Mouse (Mus musculus) kidney, embryonic 16.5 days (tissue): ENCODE results near the gene Mum1. TPM values are rescaled to one million over a fixed set of nuclear protein-coding genes. Genes with fewer than 3 reads are reported as not detected.
"Not testable (repeated sequence)": the region's sequence is repeated elsewhere in the genome, so short reads cannot be mapped to it uniquely, and the experiment has no call there.

ENCODE experiments used
- ATAC-seq: fragments of 200-750 bp; cut with Nextera tagmentation; 2 replicates; pipeline ENCODE4 v1.8.0; 2017; ENCODE audit warnings: moderate TSS enrichment; ENCODE audit not compliant: low FRiP score, low TSS enrichment
- H3K27ac ChIP-seq: fragments of 300-500 bp; sonication (generic); 2 replicates; pipeline ENCODE4 v1.5.1; 2014; ENCODE audit warnings: low read length
- H3K27me3 ChIP-seq: fragments of 300-500 bp; sonication (generic); 2 replicates; pipeline ENCODE4 v1.6.1; 2014; ENCODE audit warnings: low read length, control low read depth, mixed read lengths; ENCODE audit not compliant: insufficient read depth
- H3K36me3 ChIP-seq: fragments of 300-500 bp; sonication (generic); 2 replicates; pipeline ENCODE4 v1.6.1; 2014; ENCODE audit warnings: low read length, control low read depth, mixed read lengths; ENCODE audit not compliant: insufficient read depth
- H3K4me1 ChIP-seq: fragments of 300-500 bp; sonication (generic); 2 replicates; pipeline ENCODE4 v1.6.1; 2014; ENCODE audit warnings: low read length, control low read depth, mixed read lengths; ENCODE audit not compliant: insufficient read depth
- H3K4me2 ChIP-seq: fragments of 300-500 bp; sonication (generic); replicated peaks from 2 replicates; pipeline ENCODE4 v1.6.1; 2014; ENCODE audit warnings: low read depth, low read length
- H3K4me3 ChIP-seq: fragments of 300-500 bp; sonication (generic); 2 replicates; pipeline ENCODE4 v1.5.1; 2014; ENCODE audit warnings: mild to moderate bottlenecking, low read length
- H3K9ac ChIP-seq: fragments of 300-500 bp; sonication (generic); replicated peaks from 2 replicates; pipeline ENCODE4 v1.6.1; 2014; ENCODE audit warnings: low read length
- H3K9me3 ChIP-seq: fragments of 300-500 bp; sonication (generic); 2 replicates; pipeline ENCODE4 v1.6.1; 2016; ENCODE audit warnings: low read length, control low read depth
- WGBS: fragments of 180-500 bp; shearing (Covaris S2); extraction: QIAGEN DNeasy Blood & Tissue Kit; methylation state at CpG from one replicate; pipeline ENCODE4 v1.1.7; 2014; 5-methylcytosine and 5-hydroxymethylcytosine counted together
- polyA plus RNA-seq: library from polyadenylated mRNA; unstranded; fragments of >200 nt; fragmentation: Nextera tagmentation; extraction: Ambion mirVana; gene quantifications from 2 replicates; pipeline ENCODE4 v1.2.1, GENCODE M21; 2015

The Mum1 gene
- polyA plus RNA-seq, 1 experiment from 2014 or later: 74.6 TPM

GRCm38 (mm10) chr10:80245600-80245999 is 19.4 kb downstream of the Mum1 start:
- Histone ChIP-seq H3K27ac (no peak overlapping the region), H3K36me3 (peaks cover 37% of the 10 kb centered on the region), H3K9me3 (no peaks in the 10 kb centered on the region), H3K4me2 (no peak overlapping the region), H3K27me3 (no peaks in the 10 kb centered on the region), H3K9ac (0 out of 2 replicates have a peak overlapping the region, but pooled peaks have one; percentile 49), H3K4me1 (peaks cover 15% of the 10 kb centered on the region), H3K4me3 (no peak overlapping the region)
- 3% methylated on average over 4 of the region's 4 CpGs for WGBS
- no peak for ATAC-seq

DNA sequence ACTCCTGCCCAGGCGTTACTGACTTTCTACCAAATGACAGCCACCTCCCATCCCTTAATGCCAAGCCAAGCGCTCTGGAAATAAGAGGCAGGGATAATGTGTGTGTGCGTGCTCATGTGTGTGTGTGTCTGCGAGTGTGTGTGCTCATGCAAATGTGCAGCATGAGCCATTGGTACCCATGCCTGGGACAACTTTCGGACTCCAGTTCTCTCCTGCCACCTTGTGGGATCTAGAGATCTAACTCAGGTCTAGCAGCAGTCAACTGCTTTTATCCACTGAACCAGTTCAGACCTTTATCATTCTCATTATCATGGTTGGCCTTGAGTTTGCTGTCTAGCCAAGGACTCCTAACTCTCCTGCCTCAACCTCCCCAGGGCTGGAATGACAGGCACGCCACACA is 21.6 kb downstream of the Mum1 start:
- Histone ChIP-seq H3K9me3 (no peaks in the 10 kb centered on the region), H3K27me3 (no peaks in the 10 kb centered on the region), H3K4me2 (no peak overlapping the region), H3K36me3 (peaks cover 19% of the 10 kb centered on the region), H3K4me1 (peaks cover 17% of the 10 kb centered on the region), H3K4me3 (no peak overlapping the region), H3K9ac (no peak overlapping the region), H3K27ac (no peak overlapping the region)
- no peak for ATAC-seq
- 41% methylated on average over 6 of the region's 6 CpGs for WGBS

- not testable (repeated sequence) for H3K27me3 ChIP-seq, H3K27ac ChIP-seq, H3K9ac ChIP-seq, H3K9me3 ChIP-seq, ATAC-seq
- Histone ChIP-seq H3K4me1 (peaks cover 17% of the 10 kb centered on the region), H3K4me3 (peak overlapping the region; percentile 97), H3K36me3 (peaks cover 14% of the 10 kb centered on the region), H3K4me2 (peak overlapping the region; percentile 51)
- WGBS: 27% methylated on average over 3 of the region's 3 CpGs
Observed at GRCm38 (mm10) chr10:80248437-80248836, 22.2 kb downstream of the Mum1 start.

DNA sequence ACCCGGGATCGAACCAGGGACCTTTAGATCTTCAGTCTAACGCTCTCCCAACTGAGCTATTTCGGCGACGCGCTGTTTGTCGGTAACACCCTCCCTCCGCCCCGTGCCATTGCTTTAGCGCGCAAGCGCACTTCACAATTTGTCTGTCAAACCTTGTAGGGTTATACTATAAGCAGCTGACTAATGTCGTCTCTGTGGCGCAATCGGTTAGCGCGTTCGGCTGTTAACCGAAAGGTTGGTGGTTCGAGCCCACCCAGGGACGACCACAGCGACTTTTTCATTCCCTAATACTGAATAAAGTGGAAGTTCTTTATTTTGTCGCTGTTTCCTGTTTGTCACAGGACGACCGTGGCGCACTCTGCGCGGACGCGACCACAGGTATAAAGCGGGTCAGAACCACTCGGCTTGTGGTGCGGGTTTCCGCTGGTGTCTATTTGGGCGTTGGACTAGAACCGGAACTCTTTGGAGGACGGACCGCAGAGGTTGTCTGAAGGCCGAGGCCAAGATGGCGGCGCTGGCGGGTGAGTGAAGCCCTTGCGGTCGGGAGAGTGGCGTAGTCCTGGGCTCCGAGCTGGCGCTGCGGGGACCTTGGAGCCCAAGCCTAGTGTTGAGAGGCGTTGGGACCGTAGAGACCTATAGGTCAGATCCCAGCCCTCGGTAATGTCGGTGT is 22.9 kb downstream of the Mum1 start, which contains the start of gene Ndufs7:
Gene Ndufs7, plus strand, starts transcription at position 151 of the 670 bp plus-strand sequence.
- 0% methylated on average over 53 of the region's 53 CpGs for WGBS
- H3K9ac ChIP-seq: peak within 1 kb of the TSS; percentile 96

GRCm38 (mm10) chr10:80250059-80250458 is 23.8 kb downstream of the Mum1 start:
- no peak for ATAC-seq

More for the DNA sequence above, 22.9 kb downstream of the Mum1 start, which contains the start of gene Ndufs7:
- peak within 1 kb of the TSS; percentile 96 for H3K27ac ChIP-seq
- H3K4me3 ChIP-seq: peak within 1 kb of the TSS; percentile 97
- peak; percentile 90 for ATAC-seq
- no peaks in the 10 kb centered on the region for H3K27me3 ChIP-seq
- peaks cover 14% of the 10 kb centered on the region for H3K36me3 ChIP-seq
- no peaks in the 10 kb centered on the region for H3K9me3 ChIP-seq
- peak within 1 kb of the TSS; percentile 84 for H3K4me2 ChIP-seq
- H3K4me1 ChIP-seq: peaks cover 17% of the 10 kb centered on the region

DNA sequence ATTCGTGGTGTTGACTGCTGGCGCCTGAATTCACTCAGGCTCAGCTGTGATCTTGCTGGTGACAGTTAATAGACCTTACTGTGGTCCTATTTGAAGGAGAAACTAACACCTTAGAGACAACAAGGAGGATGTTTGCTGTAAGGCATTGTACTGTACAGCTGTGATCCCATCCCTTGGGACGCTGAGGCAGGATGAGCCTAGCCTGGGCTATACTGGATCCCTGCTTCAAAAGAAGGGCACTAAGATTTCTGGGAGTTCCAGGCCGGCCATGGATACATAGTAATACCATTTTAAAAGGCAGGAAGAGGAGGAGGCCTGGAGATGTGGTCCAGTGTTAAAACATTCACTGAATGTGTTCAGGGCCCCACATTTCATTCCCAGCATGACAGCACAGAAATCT is 24.3 kb downstream of the Mum1 start:
- H3K4me2 ChIP-seq: peak overlapping the region; percentile 84
- WGBS: 92% methylated on average over 4 of the region's 4 CpGs
- H3K4me3 ChIP-seq: peak overlapping the region; percentile 97

More at GRCm38 (mm10) chr10:80250059-80250458, 23.8 kb downstream of the Mum1 start:
- no peak overlapping the region for H3K27ac ChIP-seq
- peaks cover 19% of the 10 kb centered on the region for H3K36me3 ChIP-seq
- WGBS: 32% methylated on average over 2 of the region's 2 CpGs
- H3K4me2 ChIP-seq: peak overlapping the region; percentile 84
- no peaks in the 10 kb centered on the region for H3K9me3 ChIP-seq
- H3K27me3 ChIP-seq: no peaks in the 10 kb centered on the region
- peak overlapping the region; percentile 96 for H3K9ac ChIP-seq
- peak overlapping the region; percentile 97 for H3K4me3 ChIP-seq
- H3K4me1 ChIP-seq: peaks cover 17% of the 10 kb centered on the region

GRCm38 (mm10) chr10:80252011-80252410 is 25.8 kb downstream of the Mum1 start:
- peaks cover 17% of the 10 kb centered on the region for H3K4me1 ChIP-seq
- H3K27me3 ChIP-seq: no peaks in the 10 kb centered on the region
- no peak overlapping the region for H3K4me2 ChIP-seq
- no peak overlapping the region for H3K4me3 ChIP-seq
- no peaks in the 10 kb centered on the region for H3K9me3 ChIP-seq
- H3K27ac ChIP-seq: no peak overlapping the region
- no peak overlapping the region for H3K9ac ChIP-seq
- ATAC-seq: no peak
- H3K36me3 ChIP-seq: peaks cover 39% of the 10 kb centered on the region

More for the DNA sequence above, 24.3 kb downstream of the Mum1 start:
- ATAC-seq: no peak
- peaks cover 17% of the 10 kb centered on the region for H3K4me1 ChIP-seq
- H3K36me3 ChIP-seq: peaks cover 24% of the 10 kb centered on the region
- H3K9ac ChIP-seq: no peak overlapping the region
- H3K9me3 ChIP-seq: no peaks in the 10 kb centered on the region
- H3K27me3 ChIP-seq: no peaks in the 10 kb centered on the region
- no peak overlapping the region for H3K27ac ChIP-seq

DNA sequence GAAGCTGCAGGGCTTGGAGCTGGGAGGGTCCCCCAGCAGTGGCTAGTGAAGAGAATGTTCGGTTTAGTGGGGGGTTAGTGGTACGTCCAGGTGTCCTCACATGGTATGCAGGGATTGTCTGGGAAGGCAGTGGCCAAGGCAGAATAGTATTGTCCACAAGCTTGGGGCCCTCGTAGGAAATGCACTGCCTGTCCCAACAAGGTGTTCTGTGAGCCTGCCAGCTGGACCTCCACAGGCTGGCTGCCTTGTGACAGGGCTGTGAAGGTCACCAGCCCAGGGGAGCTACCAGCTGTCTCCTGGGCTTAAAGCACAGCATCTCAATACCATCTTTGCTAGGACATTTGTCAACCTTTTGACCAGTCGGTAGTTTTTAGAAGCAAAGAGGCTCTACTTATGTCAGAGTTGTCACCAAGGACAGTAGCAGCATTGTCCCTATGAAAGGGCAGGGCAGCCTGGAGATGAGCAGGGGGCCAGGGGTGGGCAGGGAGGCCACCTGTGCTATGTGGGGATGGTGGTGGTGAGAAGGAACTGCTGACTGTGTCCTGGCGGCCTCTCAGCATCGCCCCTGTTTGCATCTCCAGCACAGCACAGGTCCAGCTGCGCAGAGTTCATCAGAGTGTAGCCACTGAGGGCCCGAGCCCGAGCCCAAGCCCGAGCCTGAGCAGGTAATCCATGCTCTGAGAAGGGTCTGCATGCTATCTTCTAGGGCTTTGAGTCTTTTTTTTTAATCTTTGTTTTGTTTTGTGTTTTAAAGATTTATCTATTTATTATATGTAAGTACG is 26.4 kb downstream of the Mum1 start:
- 95% methylated on average over 11 of the region's 11 CpGs for WGBS
- H3K9me3 ChIP-seq: no peaks in the 10 kb centered on the region
- peaks cover 17% of the 10 kb centered on the region for H3K4me1 ChIP-seq
- no peaks in the 10 kb centered on the region for H3K27me3 ChIP-seq
- H3K4me3 ChIP-seq: no peak overlapping the region
- no peak overlapping the region for H3K4me2 ChIP-seq
- no peak for ATAC-seq
- H3K27ac ChIP-seq: no peak overlapping the region
- H3K36me3 ChIP-seq: peaks cover 43% of the 10 kb centered on the region
- H3K9ac ChIP-seq: no peak overlapping the region

DNA sequence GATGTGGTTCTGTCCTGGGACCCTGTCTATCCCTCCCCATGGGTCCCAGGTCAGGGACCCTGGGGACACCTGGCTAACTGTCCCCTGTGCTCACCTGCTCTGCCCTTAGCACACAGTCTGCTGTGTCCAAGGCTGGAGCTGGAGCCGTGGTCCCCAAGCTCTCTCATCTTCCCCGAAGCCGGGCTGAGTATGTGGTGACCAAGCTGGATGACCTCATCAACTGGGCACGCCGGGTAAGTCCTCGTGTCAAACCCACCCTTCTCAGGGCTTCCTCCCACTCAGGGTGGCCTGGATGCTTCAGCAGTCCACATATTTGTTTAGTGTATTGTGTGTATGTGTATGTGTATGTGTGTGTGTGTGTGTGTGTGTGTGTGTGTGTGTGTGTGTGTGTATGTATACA is 27.3 kb downstream of the Mum1 start:
- H3K4me1 ChIP-seq: peaks cover 10% of the 10 kb centered on the region
- H3K9me3 ChIP-seq: no peaks in the 10 kb centered on the region
- no peak for ATAC-seq
- no peaks in the 10 kb centered on the region for H3K27me3 ChIP-seq
- H3K36me3 ChIP-seq: peaks cover 50% of the 10 kb centered on the region
- H3K4me3 ChIP-seq: no peak overlapping the region
- H3K27ac ChIP-seq: no peak overlapping the region
- H3K9ac ChIP-seq: no peak overlapping the region
- WGBS: 87% methylated on average over 6 of the region's 6 CpGs
- H3K4me2 ChIP-seq: no peak overlapping the region
